Mouse (Mus musculus): Measurements from ENCODE around the gene Shb.

GRCm38 (mm10) chr4:45578554-45579370 lies 46.5 kb upstream of the Shb start:
- no peak for TF ChIP-seq TCF3 (IDR thresholded peaks at IDR 0.05; ENCODE audit: insufficient read length, low read depth)
- TF ChIP-seq POLR2AphosphoS2 (IDR thresholded peaks at IDR 0.05; ENCODE audit: insufficient read length, low read depth): no peak
- no peak for TF ChIP-seq POLR2A (IDR thresholded peaks at IDR 0.05; ENCODE audit: insufficient read length, low read depth)
- no peak for TF ChIP-seq TCF12 (IDR thresholded peaks at IDR 0.05; ENCODE audit: insufficient read depth, poor library complexity, severe bottlenecking)
- TF ChIP-seq REST (IDR thresholded peaks at IDR 0.05; ENCODE audit: insufficient read depth, insufficient read length): no peak
- TF ChIP-seq USF1 (IDR thresholded peaks at IDR 0.05; ENCODE audit: low read depth): no peak
- no peak for TF ChIP-seq MYOG (IDR thresholded peaks at IDR 0.05; ENCODE audit: control insufficient read depth in 1 of 3, insufficient read depth in 1 of 3, insufficient read length in 2 of 3, low read depth in 2 of 3)
- no peak for TF ChIP-seq MAX (IDR thresholded peaks at IDR 0.05; ENCODE audit: low read depth)
- no peak for TF ChIP-seq SRF (IDR thresholded peaks at IDR 0.05; ENCODE audit: control insufficient read depth, insufficient read length, low read depth)

Measured in myocyte (in vitro differentiated cells).